Mouse (Mus musculus) v-Abl transformed pro-B cells (cell line): ENCODE data around the gene Eef1akmt3.

Experiments
- in situ Hi-C, 2 experiments: fragments of 400-800 bp; cut with MboI; formaldehyde crosslinking; loops; one replicate each; pipeline ENCODE4 v1.15.1; 2025; ENCODE audit not compliant: unreplicated experiment in 2 of 2

Gene Eef1akmt3

DNA sequence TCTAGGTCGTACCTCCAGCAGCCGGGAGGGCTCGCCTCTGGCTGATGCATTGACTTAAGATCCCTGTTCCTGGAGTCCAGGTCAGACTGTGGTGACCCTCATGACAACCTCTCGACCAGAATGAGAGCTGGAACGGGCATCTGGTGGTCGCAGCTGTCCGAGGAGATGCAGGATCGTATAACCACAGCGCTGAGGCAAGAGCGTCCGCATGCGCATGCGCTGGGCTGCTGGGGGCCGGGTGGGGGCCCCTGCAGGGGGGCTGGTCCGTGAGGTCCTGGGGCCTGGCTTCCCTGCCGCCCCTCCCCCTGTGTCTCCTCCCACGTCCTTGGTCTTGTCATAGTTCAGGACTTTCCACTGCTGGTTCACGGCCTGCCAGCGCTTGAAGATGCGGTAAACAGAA lies 15.2 kb upstream of the Eef1akmt3 start:
- in situ Hi-C loops: no loop called here

DNA sequence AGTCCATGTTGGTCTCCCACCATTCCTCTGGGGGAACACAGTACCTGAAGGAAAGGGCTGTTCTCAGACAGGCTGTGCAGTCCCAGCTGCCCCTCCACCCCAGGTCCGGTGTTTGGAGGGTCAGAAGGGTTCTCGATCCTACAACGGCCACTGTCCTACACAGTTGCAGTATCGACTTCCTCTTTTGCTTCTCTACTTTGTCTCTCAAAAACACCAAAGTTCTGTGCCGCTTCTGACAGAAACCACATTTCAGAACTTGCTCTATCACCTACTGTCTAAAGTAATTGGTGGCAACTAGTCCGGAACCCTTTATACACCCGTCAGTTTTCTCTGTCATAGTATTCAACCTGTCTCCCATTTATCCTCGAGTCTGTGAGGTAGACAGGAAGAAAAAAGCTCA lies 14.1 kb upstream of the Eef1akmt3 start:
- in situ Hi-C loops: no loop called here

DNA sequence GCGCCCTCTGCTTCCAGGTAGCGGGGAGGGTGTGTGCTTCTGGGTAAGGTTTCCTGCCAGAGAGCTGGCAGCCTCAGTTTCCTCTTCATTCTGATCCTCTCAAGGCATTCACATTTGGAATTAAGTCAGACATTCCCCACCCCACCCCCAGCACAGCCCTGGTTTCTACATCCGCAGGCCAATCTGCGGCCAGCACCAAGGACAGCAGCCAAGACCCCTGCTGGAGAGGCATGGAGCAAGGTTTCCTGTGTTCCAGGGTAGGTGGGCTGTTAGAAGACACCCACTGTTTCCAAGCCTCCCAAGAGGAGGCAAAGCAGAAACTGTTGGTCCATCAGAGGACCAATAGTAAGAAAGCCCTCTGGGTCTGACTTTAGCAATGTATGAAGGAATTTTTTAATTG lies 13.3 kb upstream of the Eef1akmt3 start:
- in situ Hi-C loops: no loop called here

DNA sequence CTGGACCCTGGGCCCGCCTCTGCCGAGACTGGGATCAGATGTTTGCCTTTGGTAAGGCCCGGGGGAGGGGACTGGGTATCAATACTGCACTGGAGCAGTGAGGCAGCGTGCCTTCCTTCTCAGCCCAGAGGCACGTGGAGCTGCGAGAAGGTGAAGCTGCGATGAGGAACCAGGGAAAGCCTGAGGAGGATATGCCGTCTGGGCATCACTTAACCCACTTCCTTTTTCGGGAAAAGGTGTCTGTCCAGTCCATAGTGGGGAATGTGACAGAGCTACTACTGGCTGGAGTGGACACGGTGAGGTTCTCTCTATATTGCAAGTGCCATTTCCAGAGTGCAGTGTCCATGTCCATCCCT lies 8.8 kb upstream of the Eef1akmt3 start:
- in situ Hi-C loops: no loop called here

DNA sequence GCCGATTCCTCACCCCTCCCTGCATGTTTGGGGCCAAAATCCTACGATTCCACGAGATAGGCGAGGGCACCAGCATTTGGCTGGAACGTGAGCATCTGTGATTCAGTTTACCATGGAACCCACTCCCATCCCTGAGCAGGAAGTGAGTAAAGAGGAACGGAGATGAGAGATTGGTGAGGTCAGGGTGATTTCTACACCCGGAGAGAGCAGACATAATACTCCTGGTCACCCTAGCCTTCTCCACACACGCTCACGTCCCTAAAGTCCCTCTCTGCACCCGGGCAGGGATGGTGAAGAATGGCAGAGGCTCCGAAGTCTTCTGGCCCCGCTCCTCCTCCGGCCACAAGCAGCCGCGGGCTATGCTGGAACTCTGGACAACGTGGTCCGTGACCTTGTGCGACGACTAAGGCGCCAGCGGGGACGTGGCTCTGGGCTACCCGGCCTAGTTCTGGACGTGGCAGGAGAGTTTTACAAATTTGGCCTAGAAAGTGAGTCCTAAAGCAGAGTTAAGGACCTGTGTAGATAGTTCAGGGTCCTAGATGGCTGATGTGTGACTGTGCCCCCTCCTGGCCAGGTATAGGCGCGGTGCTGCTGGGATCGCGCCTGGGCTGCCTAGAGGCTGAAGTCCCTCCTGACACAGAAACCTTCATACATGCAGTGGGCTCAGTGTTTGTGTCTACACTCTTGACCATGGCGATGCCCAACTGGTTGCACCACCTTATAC lies 8.2 kb upstream of the Eef1akmt3 start:
- in situ Hi-C loops: no loop called here

DNA sequence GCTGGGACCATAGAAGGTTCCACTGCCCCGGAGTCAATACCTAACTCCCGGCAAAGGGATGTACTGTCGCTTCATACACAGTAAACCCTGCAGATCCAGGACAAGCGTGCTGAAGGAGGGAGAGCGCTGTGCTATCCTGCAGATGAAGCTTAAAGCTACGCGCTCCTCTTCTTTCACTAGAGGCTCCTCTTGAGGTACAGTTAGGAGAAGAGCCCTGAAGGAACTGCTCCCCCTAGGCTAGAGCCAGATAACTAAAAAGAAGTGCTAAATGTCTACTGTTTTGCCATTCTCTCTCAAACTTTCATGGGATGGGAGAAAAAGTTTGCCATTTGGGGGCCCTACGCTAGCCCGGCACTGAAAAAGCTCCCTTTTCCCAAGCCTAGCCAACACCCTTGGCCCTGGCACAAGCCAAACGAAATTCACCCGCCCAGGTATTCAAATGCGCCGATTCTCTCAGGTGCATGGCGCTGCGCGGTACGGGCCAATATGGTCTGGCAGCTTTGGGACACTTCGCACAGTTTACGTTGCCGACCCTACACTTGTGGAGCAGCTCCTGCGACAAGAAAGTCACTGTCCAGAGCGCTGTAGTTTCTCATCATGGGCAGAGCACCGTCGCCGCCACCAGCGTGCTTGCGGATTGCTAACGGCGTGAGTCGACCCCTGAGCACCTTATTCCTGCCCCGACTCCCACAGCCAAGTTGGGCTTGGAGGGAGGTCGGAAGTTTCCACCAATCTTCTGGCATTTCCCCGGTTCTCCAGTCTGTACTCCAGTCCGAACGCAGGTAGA lies 7.5 kb upstream of the Eef1akmt3 start:
- in situ Hi-C loops: no loop called here

DNA sequence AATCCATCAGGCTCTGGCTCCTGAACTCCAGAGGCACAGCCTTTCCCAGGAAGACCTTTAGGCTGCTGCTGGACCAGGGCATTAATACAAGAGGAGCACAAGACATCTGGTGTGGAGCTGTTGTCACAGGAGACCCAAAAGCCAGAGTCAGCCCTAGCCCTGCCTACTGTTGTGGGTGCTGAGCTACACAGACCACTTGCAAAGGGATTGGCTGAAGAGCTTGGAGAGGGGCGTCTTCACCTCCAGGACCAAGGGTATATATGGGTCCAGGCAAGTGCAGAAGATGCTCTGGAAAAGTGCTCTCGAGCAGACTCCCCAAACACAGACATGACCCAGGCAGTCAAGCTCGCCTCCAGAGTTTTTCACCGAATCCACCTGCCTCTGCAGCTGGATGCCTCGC lies 6.6 kb upstream of the Eef1akmt3 start, which contains the start of gene Cyp27b1:
Cyp27b1 (plus strand) TSS at position 297 of the 400 bp plus-strand sequence.
- in situ Hi-C loops: no loop called here

DNA sequence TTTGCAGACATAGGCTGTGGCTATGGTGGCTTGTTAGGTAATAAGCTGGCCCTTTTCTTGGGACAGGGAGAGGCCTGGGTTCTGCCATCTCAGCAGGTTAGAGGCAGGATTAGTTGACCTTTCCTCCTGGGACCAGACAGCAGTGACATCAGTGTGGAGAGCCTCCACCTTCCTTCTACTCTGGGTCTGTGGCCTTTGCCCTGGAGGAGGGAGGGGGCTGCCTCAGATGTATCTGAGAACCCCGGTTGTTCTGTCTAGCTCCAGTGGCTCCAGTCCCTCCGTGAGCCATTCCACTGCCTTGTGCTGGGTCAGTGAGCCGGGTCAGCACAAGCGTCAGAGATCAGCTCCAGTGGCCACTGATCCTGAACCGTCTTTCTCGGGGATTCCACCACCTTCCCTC lies 1.9 kb upstream of the Eef1akmt3 start:
- in situ Hi-C loops: no loop called here

DNA sequence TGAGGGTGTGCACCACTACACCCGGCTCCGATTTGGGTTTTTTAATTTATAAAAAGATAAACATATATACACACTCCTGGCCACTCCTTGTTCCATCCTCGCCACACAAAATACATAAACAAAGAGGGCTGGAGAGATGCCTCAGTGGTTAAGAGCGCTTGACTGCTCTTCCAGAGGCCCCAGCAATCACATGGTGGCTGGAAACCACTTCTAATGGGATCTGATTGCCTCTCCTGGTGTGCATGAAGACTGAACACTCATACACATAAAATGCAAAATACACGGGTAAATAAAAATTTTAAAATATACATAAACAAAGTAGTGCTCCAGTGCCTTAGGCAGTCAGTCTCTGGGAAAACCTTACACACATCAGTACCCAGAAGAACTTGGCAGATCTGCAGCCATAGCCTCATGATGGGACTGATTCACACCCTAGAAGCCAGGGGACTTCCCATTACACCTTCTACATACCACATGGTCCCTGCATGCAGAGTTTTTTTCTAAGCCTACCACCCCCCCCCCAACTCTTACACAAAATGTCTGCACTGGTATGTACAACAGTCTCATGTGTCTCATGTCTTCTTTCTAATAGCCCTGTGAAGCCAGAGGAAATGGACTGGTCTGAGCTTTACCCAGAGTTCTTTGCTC lies 1.3 kb upstream of the Eef1akmt3 start:
- in situ Hi-C loops: no loop called here

DNA sequence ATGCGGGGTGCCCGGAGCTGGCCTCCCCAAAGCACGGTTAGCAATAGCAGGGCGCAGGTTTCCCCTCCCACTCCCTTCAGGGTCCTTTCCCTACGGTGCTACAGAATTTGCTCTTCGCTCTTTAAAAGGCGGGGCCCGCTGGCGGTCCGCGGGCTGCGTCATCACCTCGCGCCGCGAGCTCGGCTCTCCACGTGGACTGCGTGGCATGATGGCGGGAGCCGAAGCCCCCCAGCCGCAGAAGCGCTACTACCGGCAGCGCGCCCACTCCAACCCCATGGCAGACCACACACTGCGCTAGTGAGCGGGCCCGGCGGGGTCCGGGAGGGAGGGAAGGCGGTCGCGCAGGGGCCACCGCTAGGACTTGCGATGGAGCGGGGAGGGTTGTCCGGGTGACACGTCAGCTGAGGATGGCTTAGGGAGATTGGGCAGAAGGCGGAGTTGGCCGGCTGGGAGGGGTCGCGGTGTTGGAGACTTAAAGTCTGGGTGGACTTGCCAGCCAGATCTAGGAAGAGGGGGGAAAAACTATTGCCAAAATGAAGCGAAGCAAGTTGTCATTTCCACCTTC lies 543 bp upstream of the Eef1akmt3 start:
- in situ Hi-C loops: no loop called here

DNA sequence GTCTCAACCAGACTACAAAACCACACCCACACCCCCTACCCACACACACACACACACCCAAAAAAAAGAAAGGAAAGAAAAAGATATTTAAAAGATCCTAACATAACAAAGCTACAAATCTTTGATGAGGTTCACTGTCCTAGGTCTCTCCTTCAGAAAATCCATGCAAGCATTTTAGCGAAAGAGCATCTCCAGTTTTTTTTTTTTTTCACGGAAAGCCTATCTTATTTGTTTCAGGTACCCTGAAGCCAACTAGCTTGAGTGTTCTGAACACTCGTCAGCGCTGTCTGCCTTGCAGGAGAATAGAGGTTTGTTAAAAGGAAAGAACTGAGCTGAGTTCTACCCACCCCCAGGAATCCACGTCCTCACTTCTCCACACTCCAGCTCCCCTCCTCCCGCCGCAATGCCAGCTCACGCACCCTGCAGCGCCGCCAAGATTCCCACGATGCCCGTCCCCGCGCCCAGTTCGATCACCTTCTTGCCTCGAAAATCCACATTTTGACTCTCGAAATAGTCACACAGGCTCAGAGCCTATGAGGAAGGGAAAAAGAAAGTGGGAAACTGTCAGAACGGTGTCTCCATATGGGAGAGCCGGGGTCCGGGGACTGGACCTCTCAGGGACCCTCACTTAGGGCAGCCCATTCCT lies 621 bp downstream of the Eef1akmt3 start:
- in situ Hi-C loops: no loop called here

DNA sequence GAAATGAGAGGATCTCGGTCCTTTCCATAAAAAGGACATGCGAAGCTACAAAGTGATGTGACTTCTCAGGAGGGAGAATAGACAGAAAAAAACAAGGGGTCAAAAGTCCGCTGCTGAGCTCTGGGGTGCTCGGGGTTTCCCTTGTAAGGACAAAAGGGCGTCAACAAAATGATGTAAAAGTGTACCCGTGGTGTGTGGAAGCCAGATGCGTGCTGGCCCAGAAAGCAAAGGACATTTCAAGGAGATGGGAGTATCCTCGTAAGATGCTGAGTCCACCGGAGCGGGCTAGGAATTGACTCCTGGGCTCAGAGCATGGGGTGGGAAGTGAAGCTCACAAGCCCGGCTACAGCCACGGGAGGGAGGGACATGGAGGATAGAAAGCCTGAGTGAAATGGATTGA lies 3.7 kb downstream of the Eef1akmt3 start:
- in situ Hi-C loops: no loop called here

DNA sequence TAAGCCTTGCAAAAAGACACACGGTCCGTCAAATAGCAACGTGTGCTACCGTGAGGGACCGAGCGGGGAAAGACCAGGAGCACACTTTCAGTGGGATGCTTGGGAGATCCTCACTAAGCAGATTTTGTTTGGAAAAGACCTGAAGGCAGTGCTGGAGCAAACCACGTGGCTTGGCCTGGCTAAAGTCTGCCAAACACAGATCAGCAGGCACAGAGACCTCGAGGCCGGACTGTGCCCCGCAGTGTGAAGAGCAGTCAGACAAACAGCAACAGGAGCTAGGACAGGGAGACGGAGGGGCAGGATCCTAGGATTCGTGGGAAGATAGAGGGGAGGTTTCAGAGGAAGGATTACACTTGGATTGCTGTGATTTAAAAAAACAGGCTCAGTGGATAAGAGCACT lies 5.0 kb downstream of the Eef1akmt3 start:
- in situ Hi-C loops: no loop called here

DNA sequence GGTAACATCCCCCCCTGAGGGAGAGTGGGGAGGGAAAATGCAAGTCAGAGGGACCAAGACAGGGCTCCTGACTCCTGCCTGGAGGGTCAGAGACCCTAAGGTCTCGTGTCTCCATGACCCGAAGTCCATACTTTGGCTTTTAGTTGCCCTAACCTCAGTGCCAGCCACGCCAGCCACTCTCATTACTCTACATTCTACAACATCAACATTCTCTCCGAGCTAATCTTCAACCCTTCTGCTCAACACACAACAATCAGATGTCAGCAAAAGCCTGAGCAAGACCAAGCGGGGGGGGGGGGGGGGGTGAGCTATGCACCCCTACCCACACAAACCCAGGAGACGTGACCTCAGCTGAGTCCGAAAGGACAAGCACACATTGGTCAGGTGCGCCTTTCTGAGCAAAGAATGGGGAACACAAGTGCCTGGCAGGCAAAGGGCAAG lies 8.0 kb downstream of the Eef1akmt3 start:
- in situ Hi-C loops: loop anchor here (5.0 kb wide), 1 partner anchor 116 kb away; no protein-coding TSS in a partner anchor

DNA sequence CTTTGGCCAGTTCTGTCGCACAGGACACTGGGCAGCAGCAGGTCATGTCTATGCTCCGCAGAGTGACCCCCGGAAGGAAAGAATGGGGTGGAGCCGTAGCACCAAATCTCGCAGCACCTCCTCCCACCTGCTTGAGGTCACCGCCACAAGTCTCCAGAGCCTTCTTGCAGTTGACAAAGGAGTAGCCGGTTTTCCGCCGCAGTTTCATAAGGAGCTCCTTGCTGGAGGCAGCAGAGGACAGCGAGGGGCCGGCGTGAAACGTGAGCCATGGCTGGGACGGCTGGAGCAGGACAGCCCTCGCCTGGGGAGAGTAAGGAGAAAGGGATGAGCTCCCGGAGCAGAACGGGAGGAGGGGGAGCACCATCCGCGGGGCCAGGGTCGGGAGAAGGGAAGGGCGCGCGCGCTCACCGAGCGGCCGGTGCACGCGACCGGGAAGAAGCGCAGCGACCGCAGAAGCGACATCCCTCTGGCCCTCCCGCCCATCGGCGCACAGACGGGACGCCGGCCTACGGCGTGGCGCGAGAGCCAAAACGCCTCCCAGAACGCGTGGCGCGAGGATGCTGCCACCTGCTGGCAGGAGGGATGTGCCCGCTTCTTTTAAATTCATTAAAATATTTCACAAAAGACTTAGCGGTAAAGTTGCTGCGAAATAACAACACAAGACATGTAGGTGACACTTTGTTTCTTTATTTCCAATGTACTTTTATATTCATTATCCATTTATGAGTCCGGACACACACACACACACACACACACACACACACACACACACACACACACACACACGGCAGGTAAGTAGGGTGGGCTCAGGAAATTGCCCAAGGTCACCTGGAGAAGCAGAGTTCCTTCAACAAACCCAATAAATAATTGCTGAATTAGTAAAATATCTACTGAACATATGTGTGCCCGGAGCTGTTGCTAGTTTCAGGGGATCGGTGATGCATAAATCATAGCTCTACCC lies 10.7 kb downstream of the Eef1akmt3 start, which contains the start of gene Tsfm:
Tsfm (minus strand) TSS at position 505 of the 961 bp plus-strand sequence.
- in situ Hi-C loops: loop anchor here (5.0 kb wide), 1 partner anchor 113 kb away; no protein-coding TSS in a partner anchor

DNA sequence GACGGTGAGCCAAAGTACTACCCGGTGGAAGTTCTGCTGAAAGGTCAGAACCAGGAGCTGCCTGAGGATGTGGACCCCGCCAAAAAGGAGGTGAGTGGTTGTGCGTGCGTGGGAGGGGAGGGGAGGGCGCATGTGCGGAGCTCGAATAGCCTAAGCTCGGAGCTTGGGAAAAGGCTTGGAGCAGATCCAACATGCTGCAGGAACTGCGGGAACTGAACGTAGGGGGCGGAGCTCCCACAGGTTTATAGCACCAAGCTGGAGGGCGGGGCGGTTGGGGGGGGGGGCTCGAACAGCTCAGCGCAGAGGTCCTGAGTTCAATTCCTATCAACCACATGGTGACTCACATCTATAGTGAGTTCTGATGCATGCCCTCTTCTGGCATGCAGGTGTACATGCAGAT lies 22.9 kb downstream of the Eef1akmt3 start:
- in situ Hi-C loops: no loop called here

DNA sequence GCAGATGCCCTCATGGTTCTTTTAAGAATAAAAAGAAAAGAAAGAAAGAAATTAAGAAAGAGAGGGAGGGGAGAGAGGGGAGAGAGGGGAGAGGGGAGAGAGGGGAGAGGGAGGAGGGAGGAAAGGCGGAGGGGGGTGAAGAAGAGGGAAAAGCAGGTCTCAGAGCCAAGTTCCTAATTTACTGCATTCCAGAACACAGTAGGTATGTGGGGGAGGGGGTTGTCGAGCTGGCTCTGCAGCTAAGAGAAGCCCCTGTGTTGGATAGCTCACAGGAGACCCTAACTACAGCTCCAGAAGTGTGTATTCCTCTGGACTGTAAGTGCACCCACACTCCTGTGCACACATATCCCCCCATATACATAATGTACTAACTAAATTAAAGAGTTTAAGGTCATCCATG lies 24.2 kb downstream of the Eef1akmt3 start:
- in situ Hi-C loops: no loop called here

DNA sequence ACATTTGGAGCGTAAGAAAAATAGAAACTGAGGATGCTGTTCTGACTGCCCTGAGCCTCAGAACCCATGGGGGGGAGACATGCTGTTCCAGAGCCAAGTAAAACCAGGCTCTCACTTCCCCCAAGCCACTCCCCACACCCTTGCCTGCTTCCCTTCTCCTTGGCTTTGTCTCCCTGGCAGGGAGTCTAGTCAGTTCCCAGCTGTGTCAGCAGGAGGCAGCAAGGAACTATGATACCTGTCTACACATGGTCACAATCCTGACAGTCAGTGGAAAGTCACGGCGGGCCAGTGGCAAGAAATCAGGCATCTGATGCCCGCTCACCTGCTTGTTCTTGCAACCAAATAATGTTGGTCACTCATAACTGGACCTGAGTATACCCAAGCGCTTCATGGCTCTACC lies 24.8 kb downstream of the Eef1akmt3 start:
- in situ Hi-C loops: no loop called here

DNA sequence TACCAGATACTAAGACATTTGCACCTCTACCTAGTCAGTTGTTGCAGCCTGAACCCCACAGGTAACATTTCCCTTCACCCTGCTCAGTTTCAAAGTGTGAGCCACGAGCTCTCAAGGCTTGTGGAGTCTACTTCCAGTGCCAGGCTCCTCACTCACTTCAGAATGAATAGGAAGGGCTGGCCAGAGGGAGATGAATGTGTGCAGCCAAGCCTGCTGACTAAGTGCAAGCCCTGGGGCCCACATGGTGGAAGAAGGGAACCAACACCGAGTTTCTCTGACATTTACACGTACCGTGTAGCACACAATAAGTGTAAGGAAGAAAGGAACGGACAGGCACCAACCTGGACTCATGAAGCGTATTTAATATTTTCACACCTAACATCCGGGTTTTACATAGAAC lies 37.5 kb downstream of the Eef1akmt3 start:
- in situ Hi-C loops: no loop called here
